Mouse (Mus musculus) intestine, embryonic 16.5 days (tissue): ENCODE results near the gene Lrrn4. TPM values are rescaled to one million over a fixed set of nuclear protein-coding genes. Genes with fewer than 3 reads are reported as not detected.

Experiments used
- ATAC-seq: fragments of 200-750 bp; cut with Nextera tagmentation; 2 replicates; pipeline ENCODE4 v1.8.0; 2017; ENCODE audit warnings: moderate TSS enrichment, moderate library complexity
- H3K27ac ChIP-seq: fragments of 300-500 bp; sonication (generic); 2 replicates; pipeline ENCODE4 v1.5.1; 2014; ENCODE audit warnings: mild to moderate bottlenecking, low read length
- H3K27me3 ChIP-seq: fragments of 300-500 bp; sonication (generic); replicated peaks from 2 replicates; pipeline ENCODE4 v1.6.1; 2014; ENCODE audit warnings: low read length, control low read depth, mixed read lengths; ENCODE audit not compliant: control insufficient read depth, insufficient read depth
- H3K36me3 ChIP-seq: fragments of 300-500 bp; sonication (generic); 2 replicates; pipeline ENCODE4 v1.6.1; 2014; ENCODE audit warnings: low read length, control low read depth; ENCODE audit not compliant: control insufficient read depth, insufficient read depth
- H3K4me1 ChIP-seq: fragments of 300-500 bp; sonication (generic); 2 replicates; pipeline ENCODE4 v1.6.1; 2014; ENCODE audit warnings: low read length, control low read depth, mixed read lengths; ENCODE audit not compliant: control insufficient read depth, insufficient read depth
- H3K4me2 ChIP-seq: fragments of 300-500 bp; sonication (generic); 2 replicates; pipeline ENCODE4 v1.6.1; 2014; ENCODE audit warnings: low read depth, low read length, control low read depth
- H3K4me3 ChIP-seq: fragments of 300-500 bp; sonication (generic); 2 replicates; pipeline ENCODE4 v1.5.1; 2014; ENCODE audit warnings: mild to moderate bottlenecking, low read length
- H3K9ac ChIP-seq: fragments of 300-500 bp; sonication (generic); 2 replicates; pipeline ENCODE4 v1.6.1; 2014; ENCODE audit warnings: low read depth, low read length
- H3K9me3 ChIP-seq: fragments of 300-500 bp; sonication (generic); 2 replicates; pipeline ENCODE4 v1.6.1; 2016; ENCODE audit warnings: low read length, control low read depth; ENCODE audit not compliant: control insufficient read depth
- WGBS: fragments of 180-500 bp; shearing (Covaris S2); extraction: QIAGEN DNeasy Blood & Tissue Kit; methylation state at CpG from one replicate; pipeline ENCODE4 v1.1.7; 2014; 5-methylcytosine and 5-hydroxymethylcytosine counted together
- polyA plus RNA-seq: library from polyadenylated mRNA; unstranded; fragments of >200 nt; fragmentation: Nextera tagmentation; extraction: Ambion mirVana; gene quantifications from 2 replicates; pipeline ENCODE4 v1.2.1, GENCODE M21; 2015

Lrrn4 gene
- polyA plus RNA-seq, 1 experiment from 2014 or later: 7.9 TPM

- no peaks in the 10 kb centered on the region for H3K36me3 ChIP-seq
- peak overlapping the region; percentile 54 for H3K4me3 ChIP-seq
- peaks cover 17% of the 10 kb centered on the region for H3K27me3 ChIP-seq
- H3K4me1 ChIP-seq: no peaks in the 10 kb centered on the region
- peak overlapping the region; percentile 38 for H3K9ac ChIP-seq
- H3K9me3 ChIP-seq: no peaks in the 10 kb centered on the region
- H3K4me2 ChIP-seq: peak overlapping the region; percentile 97
- peak; percentile 87 for ATAC-seq
- H3K27ac ChIP-seq: no peak overlapping the region
- WGBS: under 1% methylated on average over 58 of the region's 58 CpGs
These were observed 1.2 kb downstream of the Lrrn4 start for GRCm38 (mm10) chr2:132879261-132880044.

- Histone ChIP-seq H3K4me1 (no peaks in the 10 kb centered on the region), H3K27me3 (peaks cover 17% of the 10 kb centered on the region), H3K27ac (no peak overlapping the region), H3K9ac (no peak overlapping the region), H3K4me2 (no peak overlapping the region), H3K36me3 (no peaks in the 10 kb centered on the region), H3K9me3 (no peaks in the 10 kb centered on the region), H3K4me3 (no peak overlapping the region)
- ATAC-seq: no peak
- WGBS: 72% methylated on average over 1 of the region's 1 CpGs
These were observed 3.7 kb downstream of the Lrrn4 start for GRCm38 (mm10) chr2:132876991-132877390.

GRCm38 (mm10) chr2:132873657-132874326 is 6.9 kb downstream of the Lrrn4 start:
- no peak overlapping the region for H3K4me3 ChIP-seq
- no peaks in the 10 kb centered on the region for H3K36me3 ChIP-seq
- no peaks in the 10 kb centered on the region for H3K4me1 ChIP-seq
- peaks cover 9% of the 10 kb centered on the region; the same call in 1 of the 2 replicates for H3K27me3 ChIP-seq
- WGBS: 81% methylated on average over 10 of the region's 10 CpGs
- no peak overlapping the region for H3K27ac ChIP-seq
- no peaks in the 10 kb centered on the region for H3K9me3 ChIP-seq
- no peak for ATAC-seq
- H3K4me2 ChIP-seq: no peak overlapping the region
- H3K9ac ChIP-seq: no peak overlapping the region

DNA sequence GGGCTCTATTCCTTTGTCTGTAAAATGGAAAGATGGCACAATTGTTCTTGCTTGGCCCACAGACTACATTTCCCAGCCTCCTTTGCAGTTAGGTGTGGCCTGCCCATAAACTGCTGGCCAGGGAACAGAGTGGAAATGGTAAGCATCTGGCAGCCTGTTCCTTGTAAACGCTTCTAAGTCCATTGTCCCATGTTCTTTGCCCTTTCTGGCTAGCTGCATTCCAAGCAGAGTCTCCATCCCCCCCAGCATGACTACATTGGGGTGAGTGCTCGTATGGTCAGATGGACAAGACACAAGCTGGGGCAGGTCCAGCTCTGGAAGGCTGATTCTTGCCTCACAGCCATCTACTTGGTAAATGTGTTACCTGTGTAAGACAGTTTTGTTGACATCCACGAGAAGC is 9.0 kb downstream of the Lrrn4 start:
- no peak for ATAC-seq
- Histone ChIP-seq H3K4me2 (no peak overlapping the region), H3K27me3 (no peaks in the 10 kb centered on the region), H3K9ac (no peak overlapping the region), H3K4me1 (no peaks in the 10 kb centered on the region), H3K27ac (no peak overlapping the region), H3K4me3 (no peak overlapping the region), H3K36me3 (no peaks in the 10 kb centered on the region), H3K9me3 (no peaks in the 10 kb centered on the region)
- WGBS: 62% methylated on average over 3 of the region's 3 CpGs

GRCm38 (mm10) chr2:132870286-132870685 is 10.4 kb downstream of the Lrrn4 start:
- Histone ChIP-seq H3K4me3 (no peak overlapping the region), H3K27me3 (no peaks in the 10 kb centered on the region), H3K9ac (no peak overlapping the region), H3K4me2 (no peak overlapping the region), H3K36me3 (no peaks in the 10 kb centered on the region), H3K4me1 (no peaks in the 10 kb centered on the region), H3K27ac (no peak overlapping the region), H3K9me3 (no peaks in the 10 kb centered on the region)
- no peak for ATAC-seq
- 78% methylated on average over 4 of the region's 4 CpGs for WGBS

DNA sequence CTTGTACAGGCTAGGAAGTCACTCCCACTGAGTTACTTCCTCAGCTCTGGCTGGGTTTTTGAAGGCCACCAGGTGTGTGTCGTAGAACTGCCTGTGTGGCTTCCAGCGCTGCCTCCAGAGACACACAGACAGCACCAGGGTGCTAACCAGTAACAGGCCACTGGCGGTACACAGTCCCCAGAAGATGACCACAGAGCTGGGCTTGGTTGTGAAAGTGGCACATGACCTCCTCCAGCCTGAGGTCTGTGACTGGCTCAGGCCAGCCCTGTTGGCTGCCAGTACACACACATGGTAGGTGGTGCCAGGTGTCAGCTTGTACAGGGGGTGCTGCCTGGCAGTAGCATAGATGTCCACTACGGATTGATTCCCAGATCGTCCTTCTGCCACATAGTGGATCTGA is 11.0 kb downstream of the Lrrn4 start:
- no peaks in the 10 kb centered on the region for H3K4me1 ChIP-seq
- H3K27ac ChIP-seq: no peak overlapping the region
- no peak for ATAC-seq
- no peak overlapping the region for H3K9ac ChIP-seq
- 91% methylated on average over 5 of the region's 5 CpGs for WGBS
- no peaks in the 10 kb centered on the region for H3K9me3 ChIP-seq
- H3K4me3 ChIP-seq: no peak overlapping the region
- no peak overlapping the region for H3K4me2 ChIP-seq
- no peaks in the 10 kb centered on the region for H3K36me3 ChIP-seq
- no peaks in the 10 kb centered on the region for H3K27me3 ChIP-seq

GRCm38 (mm10) chr2:132867521-132867920 is 13.2 kb downstream of the Lrrn4 start:
- Histone ChIP-seq H3K4me2 (no peak overlapping the region), H3K27ac (no peak overlapping the region), H3K9me3 (no peaks in the 10 kb centered on the region), H3K36me3 (no peaks in the 10 kb centered on the region), H3K4me3 (no peak overlapping the region), H3K4me1 (no peaks in the 10 kb centered on the region), H3K27me3 (no peaks in the 10 kb centered on the region), H3K9ac (no peak overlapping the region)
- ATAC-seq: no peak
- 63% methylated on average over 5 of the region's 5 CpGs for WGBS

DNA sequence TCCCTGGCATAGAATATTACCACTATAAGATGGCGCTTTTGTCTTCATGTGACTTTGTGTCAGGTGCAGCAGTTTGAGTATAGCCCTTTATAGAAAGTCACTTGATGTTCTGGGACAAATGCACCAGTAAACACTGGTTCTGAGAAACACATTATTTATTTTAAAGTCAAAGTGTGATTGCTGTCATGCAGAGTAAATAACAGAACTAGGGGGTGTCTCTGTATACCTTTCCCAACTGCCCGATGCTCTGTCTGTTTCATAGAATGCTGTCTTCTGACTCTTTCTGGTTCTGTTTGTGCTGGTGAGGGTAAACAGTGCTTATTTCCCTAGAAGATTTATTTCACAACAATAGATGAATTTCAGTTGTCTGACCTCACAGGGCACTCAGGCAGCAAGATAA is 17.4 kb downstream of the Lrrn4 start:
- Histone ChIP-seq H3K27ac (no peak overlapping the region), H3K9me3 (no peaks in the 10 kb centered on the region), H3K36me3 (no peaks in the 10 kb centered on the region), H3K27me3 (no peaks in the 10 kb centered on the region), H3K4me3 (no peak overlapping the region), H3K4me1 (no peaks in the 10 kb centered on the region), H3K4me2 (no peak overlapping the region), H3K9ac (no peak overlapping the region)
- WGBS: 93% methylated on average over 2 of the region's 2 CpGs
- ATAC-seq: no peak

GRCm38 (mm10) chr2:132861456-132861855 is 19.2 kb downstream of the Lrrn4 start:
- no peak overlapping the region for H3K4me3 ChIP-seq
- no peak overlapping the region for H3K9ac ChIP-seq
- no peaks in the 10 kb centered on the region for H3K9me3 ChIP-seq
- H3K27ac ChIP-seq: no peak overlapping the region
- no peak for ATAC-seq
- H3K4me2 ChIP-seq: no peak overlapping the region
- H3K36me3 ChIP-seq: no peaks in the 10 kb centered on the region
- no peaks in the 10 kb centered on the region for H3K27me3 ChIP-seq
- H3K4me1 ChIP-seq: no peaks in the 10 kb centered on the region
- WGBS: 90% methylated on average over 2 of the region's 2 CpGs
